Mouse (Mus musculus) ovary, postnatal 10 days (tissue): ENCODE results near the gene Cstb.

Experiments used
- DNase-seq: peaks from one replicate; pipeline ENCODE4 v3.0.0; 2022; ENCODE audit warnings: low spot score

The Cstb gene

GRCm38 (mm10) chr10:78461767-78462166 is 36.3 kb downstream of the Cstb start:
- no peak for DNase-seq

GRCm38 (mm10) chr10:78462945-78463768 is 37.7 kb downstream of the Cstb start:
- no peak for DNase-seq

- DNase-seq, result no peak
Measured at GRCm38 (mm10) chr10:78463769-78464167, 38.3 kb downstream of the Cstb start.

GRCm38 (mm10) chr10:78464201-78464791 is 38.8 kb downstream of the Cstb start:
- no peak for DNase-seq

- peak; percentile 80 for DNase-seq
Measured at GRCm38 (mm10) chr10:78464792-78465207, 39.3 kb downstream of the Cstb start, which contains the start of gene Pdxk. TSS of gene Pdxk (minus strand) at chr10:78464975.

- no peak for DNase-seq
Measured at GRCm38 (mm10) chr10:78465472-78465871, 40.0 kb downstream of the Cstb start.

GRCm38 (mm10) chr10:78466647-78467046 is 41.2 kb downstream of the Cstb start:
- DNase-seq, result no peak

GRCm38 (mm10) chr10:78467761-78468310 is 42.4 kb downstream of the Cstb start:
- no peak for DNase-seq

GRCm38 (mm10) chr10:78470582-78471313 is 45.3 kb downstream of the Cstb start:
- no peak for DNase-seq

GRCm38 (mm10) chr10:78472046-78472445 is 46.6 kb downstream of the Cstb start:
- no peak for DNase-seq

GRCm38 (mm10) chr10:78473434-78473833 is 48.0 kb downstream of the Cstb start:
- DNase-seq, result no peak

GRCm38 (mm10) chr10:78474759-78475158 is 49.3 kb downstream of the Cstb start:
- DNase-seq, result no peak

GRCm38 (mm10) chr10:78476821-78477220 is 51.4 kb downstream of the Cstb start:
- DNase-seq, result no peak
